Mouse (Mus musculus): ENCODE data around the gene Fosb.

- TF ChIP-seq CTCF (IDR thresholded peaks at IDR 0.05; ENCODE audit: borderline replicate concordance, control insufficient read depth, extremely low read depth, insufficient read depth, low read length, poor library complexity): no peak
- no peak for TF ChIP-seq POLR2A (IDR thresholded peaks at IDR 0.05; ENCODE audit: control insufficient read depth, extremely low read depth, insufficient read depth, low read length, poor library complexity)
These were observed 27.5 kb downstream of the Fosb start, which contains the start of gene Rtn2 for GRCm38 (mm10) chr7:19282385-19282784.
